Mouse (Mus musculus) megakaryocyte, embryonic 14.5 days (primary cell): Measurements from ENCODE around the gene Zdhhc6. TPM values are rescaled to one million over a fixed set of nuclear protein-coding genes. Genes with fewer than 3 reads are reported as not detected.

Source experiments
- H3K27me3 ChIP-seq: replicated peaks from 2 replicates; pipeline ENCODE3; 2012; ENCODE audit warnings: inconsistent platforms
- H3K36me3 ChIP-seq: replicated peaks from 2 replicates; pipeline ENCODE3; 2012; ENCODE audit warnings: low read length, inconsistent platforms, mixed read lengths
- H3K4me1 ChIP-seq: 2 replicates; pipeline ENCODE4 v1.6.1; 2012; ENCODE audit warnings: inconsistent platforms
- H3K4me3 ChIP-seq: replicated peaks from 2 replicates; pipeline ENCODE3; 2012; ENCODE audit warnings: moderate library complexity, mild to moderate bottlenecking, inconsistent platforms
- H3K9me3 ChIP-seq: 2 replicates; pipeline ENCODE4 v1.6.1; 2012; ENCODE audit warnings: inconsistent platforms
- FLI1 ChIP-seq: IDR thresholded peaks from 2 replicates; pipeline ENCODE4 v1.6.1; 2012; ENCODE audit warnings: low read length, inconsistent platforms, mixed read lengths
- GATA1 ChIP-seq: IDR thresholded peaks from 3 replicates; pipeline ENCODE4 v1.6.1; 2012; ENCODE audit warnings: mixed read lengths, low read length, inconsistent platforms, borderline replicate concordance
- polyA plus RNA-seq: library from polyadenylated mRNA; stranded (reverse); fragments of >175 nt; gene quantifications from 2 replicates; pipeline ENCODE4 v1.2.3, GENCODE M21; 2012; ENCODE audit warnings: low replicate concordance; ENCODE audit not compliant: insufficient read depth

Zdhhc6 gene
- 0.78 and 14.2 TPM in 2 replicates for polyA plus RNA-seq

DNA sequence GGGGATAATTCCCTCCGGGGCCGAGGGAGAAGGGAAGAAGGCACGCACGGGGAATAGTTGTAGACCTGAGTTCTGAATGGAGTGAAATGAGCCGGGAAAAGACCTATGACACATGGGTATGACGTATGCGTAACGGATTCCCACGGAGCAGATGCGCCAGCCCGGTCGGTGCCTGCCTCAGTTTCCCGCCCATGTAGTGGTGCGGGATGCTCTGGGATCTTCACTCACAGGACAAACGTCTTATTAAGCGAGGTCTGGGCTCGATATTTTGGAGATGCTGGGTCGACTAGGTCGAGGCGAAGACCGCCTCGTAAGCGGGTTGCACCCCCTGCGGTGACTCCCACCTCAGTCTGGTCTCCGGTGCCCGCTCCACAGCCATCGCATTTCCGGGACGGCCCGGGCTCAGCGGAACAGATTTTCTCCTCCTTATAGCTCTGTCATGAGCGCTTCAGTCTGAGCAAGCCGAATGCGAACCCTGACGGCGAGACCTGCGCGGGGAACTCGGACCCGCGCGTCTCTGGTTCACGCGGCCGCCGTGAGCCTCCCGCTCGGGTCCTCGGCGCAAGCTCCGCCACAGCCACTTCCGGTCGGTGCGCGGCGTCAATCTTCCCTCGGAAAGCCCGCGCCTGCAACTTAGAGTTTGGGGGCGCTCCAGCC, at the start of gene Zdhhc6:
Gene Zdhhc6 (minus strand): TSS at position 581 of the 657 bp plus-strand sequence.
- no peaks in the 10 kb centered on the region for H3K9me3 ChIP-seq
- H3K4me1 ChIP-seq, result peaks cover 49% of the 10 kb centered on the region
- H3K4me3 ChIP-seq, result peak within 1 kb of the TSS; percentile 99
- no peaks in the 10 kb centered on the region for H3K27me3 ChIP-seq
- peak; percentile 63; the same call in 1 of the 2 replicates for TF ChIP-seq FLI1
- no peak for TF ChIP-seq GATA1
- peaks cover 34% of the 10 kb centered on the region for H3K36me3 ChIP-seq

DNA sequence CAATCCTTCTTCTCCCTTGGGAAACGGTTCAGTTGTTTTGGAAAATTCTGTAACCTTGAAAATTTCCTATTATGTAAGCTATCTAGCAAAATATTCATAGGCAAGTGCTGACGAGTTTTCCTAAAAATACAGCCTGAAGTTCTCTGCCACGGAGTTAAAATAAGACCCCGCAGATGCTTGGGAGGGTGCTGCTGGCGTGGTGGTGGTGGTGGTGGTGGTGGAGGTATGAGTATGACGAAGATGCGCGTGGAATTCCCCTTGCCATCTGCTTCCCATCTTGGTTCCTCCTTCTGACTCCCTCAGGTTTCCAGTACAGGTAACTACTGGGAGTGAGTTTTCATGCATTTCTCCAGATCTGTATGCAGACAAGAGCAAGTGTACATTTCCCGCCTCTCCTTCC, 46.8 kb upstream of the Zdhhc6 start:
- Histone ChIP-seq H3K4me1 (peaks cover 21% of the 10 kb centered on the region), H3K4me3 (no peak overlapping the region), H3K27me3 (no peaks in the 10 kb centered on the region), H3K9me3 (no peaks in the 10 kb centered on the region), H3K36me3 (peaks cover 29% of the 10 kb centered on the region)
- TF ChIP-seq FLI1 (no peak), GATA1 (no peak)

DNA sequence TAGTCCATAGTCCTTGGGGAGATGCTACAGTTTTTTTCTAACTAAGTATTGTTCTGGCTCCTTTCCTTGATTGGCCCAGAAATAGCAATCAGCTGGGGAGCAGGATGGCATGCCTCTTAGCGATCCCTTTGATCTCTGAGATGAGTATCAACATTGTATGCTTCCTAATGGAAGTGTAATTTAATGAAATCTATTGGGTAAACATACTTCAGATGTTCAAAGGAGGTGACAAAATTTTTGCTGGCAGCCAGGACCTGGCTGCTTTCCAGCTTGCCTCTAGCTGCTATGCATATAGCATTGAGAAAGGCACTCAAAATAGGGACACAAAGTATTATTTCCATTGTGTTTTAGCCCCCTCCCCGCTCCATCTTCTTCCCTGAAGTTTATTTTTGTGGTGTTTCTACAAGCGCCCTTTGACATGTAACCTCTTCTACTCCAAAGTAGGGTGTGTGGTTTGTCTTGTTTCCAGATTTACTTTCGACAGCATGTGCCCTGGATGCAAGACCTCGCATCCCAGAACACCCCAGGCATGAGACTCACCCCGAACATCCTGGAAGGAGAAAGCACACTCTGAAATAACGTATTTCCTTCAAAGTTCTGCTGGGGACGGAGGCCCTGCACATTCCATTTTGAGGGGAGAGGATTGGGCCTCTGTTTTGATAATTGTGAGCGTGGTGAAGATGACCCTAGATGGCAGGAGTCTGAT, 35.0 kb upstream of the Zdhhc6 start:
- Histone ChIP-seq H3K4me1 (peaks cover 14% of the 10 kb centered on the region), H3K27me3 (no peaks in the 10 kb centered on the region), H3K9me3 (no peaks in the 10 kb centered on the region), H3K4me3 (no peak overlapping the region), H3K36me3 (peaks cover 68% of the 10 kb centered on the region)
- TF ChIP-seq FLI1 (no peak), GATA1 (no peak)

- H3K27me3 ChIP-seq, result no peaks in the 10 kb centered on the region
- TF ChIP-seq FLI1 (no peak), GATA1 (no peak)
- H3K4me1 ChIP-seq, result peaks cover 14% of the 10 kb centered on the region
- H3K36me3 ChIP-seq, result peaks cover 66% of the 10 kb centered on the region
- no peaks in the 10 kb centered on the region for H3K9me3 ChIP-seq
- no peak overlapping the region for H3K4me3 ChIP-seq
Measured at GRCm38 (mm10) chr19:55348187-55348586, 32.4 kb upstream of the Zdhhc6 start.

GRCm38 (mm10) chr19:55343274-55343673, 27.4 kb upstream of the Zdhhc6 start:
- TF ChIP-seq GATA1 (no peak), FLI1 (no peak)
- Histone ChIP-seq H3K9me3 (no peaks in the 10 kb centered on the region), H3K36me3 (peaks cover 70% of the 10 kb centered on the region), H3K4me1 (no peaks in the 10 kb centered on the region; the same call in 1 of the 2 replicates), H3K27me3 (no peaks in the 10 kb centered on the region), H3K4me3 (no peak overlapping the region)

GRCm38 (mm10) chr19:55342423-55342822, 26.6 kb upstream of the Zdhhc6 start:
- no peaks in the 10 kb centered on the region; the same call in 1 of the 2 replicates for H3K4me1 ChIP-seq
- peaks cover 70% of the 10 kb centered on the region for H3K36me3 ChIP-seq
- no peak overlapping the region for H3K4me3 ChIP-seq
- no peaks in the 10 kb centered on the region for H3K9me3 ChIP-seq
- no peak for TF ChIP-seq GATA1
- TF ChIP-seq FLI1, result no peak
- no peaks in the 10 kb centered on the region for H3K27me3 ChIP-seq

GRCm38 (mm10) chr19:55341377-55341776, 25.5 kb upstream of the Zdhhc6 start:
- no peaks in the 10 kb centered on the region; the same call in 1 of the 2 replicates for H3K4me1 ChIP-seq
- H3K27me3 ChIP-seq, result no peaks in the 10 kb centered on the region
- TF ChIP-seq FLI1 (no peak), GATA1 (no peak)
- no peak overlapping the region for H3K4me3 ChIP-seq
- peaks cover 72% of the 10 kb centered on the region for H3K36me3 ChIP-seq
- no peaks in the 10 kb centered on the region for H3K9me3 ChIP-seq

DNA sequence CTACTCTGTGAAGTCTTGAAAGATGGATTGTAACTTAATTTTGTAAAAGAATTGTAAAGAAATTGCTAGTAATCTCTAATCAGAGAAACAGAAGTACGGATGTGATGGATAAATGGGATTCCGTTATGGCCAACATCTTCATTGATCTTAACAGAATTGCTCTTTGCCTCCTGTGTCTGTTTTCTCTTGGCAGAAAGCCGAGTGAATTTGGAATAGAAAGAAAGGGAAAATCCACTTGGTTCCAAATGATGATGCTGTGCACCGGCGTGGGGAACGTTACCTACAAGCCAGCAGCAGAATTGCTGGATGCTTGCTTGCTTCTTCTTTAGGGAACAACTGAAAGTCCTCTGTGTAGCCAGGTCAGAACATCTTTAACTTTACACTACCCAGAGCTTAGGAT, 24.7 kb upstream of the Zdhhc6 start:
- Histone ChIP-seq H3K36me3 (peaks cover 65% of the 10 kb centered on the region), H3K4me1 (no peaks in the 10 kb centered on the region; the same call in 1 of the 2 replicates), H3K27me3 (no peaks in the 10 kb centered on the region), H3K9me3 (no peaks in the 10 kb centered on the region), H3K4me3 (no peak overlapping the region)
- TF ChIP-seq GATA1, result no peak
- TF ChIP-seq FLI1, result no peak

GRCm38 (mm10) chr19:55337664-55338063, 21.8 kb upstream of the Zdhhc6 start:
- TF ChIP-seq FLI1 (no peak), GATA1 (no peak)
- H3K4me1 ChIP-seq, result peaks cover 6% of the 10 kb centered on the region
- no peaks in the 10 kb centered on the region for H3K27me3 ChIP-seq
- H3K36me3 ChIP-seq, result peaks cover 73% of the 10 kb centered on the region
- no peaks in the 10 kb centered on the region for H3K9me3 ChIP-seq
- no peak overlapping the region for H3K4me3 ChIP-seq

- Histone ChIP-seq H3K9me3 (no peaks in the 10 kb centered on the region), H3K4me3 (no peak overlapping the region), H3K36me3 (peaks cover 70% of the 10 kb centered on the region), H3K27me3 (no peaks in the 10 kb centered on the region), H3K4me1 (peaks cover 7% of the 10 kb centered on the region)
- TF ChIP-seq GATA1, result no peak
- no peak for TF ChIP-seq FLI1
Measured at GRCm38 (mm10) chr19:55337066-55337465, 21.2 kb upstream of the Zdhhc6 start.
